Mouse (Mus musculus): ENCODE data around the gene Has3.

Has3 gene

GRCm38 (mm10) chr8:106929155-106929913 lies 59.3 kb downstream of the Has3 start:
- in situ Hi-C loops (cut with MboI, MseI): loop anchor here in 1 of 2 experiments (5.0 kb wide), 1 partner anchor 73 kb away; no protein-coding TSS in a partner anchor

DNA sequence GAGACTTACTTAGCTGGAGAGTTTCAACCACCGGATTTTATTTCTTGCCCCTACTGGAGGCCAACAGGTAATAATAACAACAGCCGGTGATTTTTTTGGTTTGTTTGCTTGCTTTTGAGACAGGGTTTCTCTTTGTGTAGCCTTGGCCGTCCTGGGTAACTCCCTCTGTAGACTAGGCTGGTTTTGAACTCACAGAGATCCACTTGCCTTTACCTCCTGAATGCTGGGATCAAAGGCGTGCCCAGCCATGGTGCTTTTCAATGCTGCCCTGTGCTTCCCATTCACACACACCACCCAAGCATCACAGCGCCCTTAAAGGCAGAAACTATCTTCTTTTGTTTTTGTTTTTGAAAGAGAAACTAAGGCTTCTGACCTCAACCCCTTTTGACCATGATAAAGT lies 59.9 kb downstream of the Has3 start:
- in situ Hi-C loops (cut with MboI, MseI): loop anchor here in 1 of 2 experiments (5.0 kb wide), 1 partner anchor 72 kb away; no protein-coding TSS in a partner anchor

GRCm38 (mm10) chr8:106932376-106933065 lies 62.5 kb downstream of the Has3 start:
- in situ Hi-C loops (cut with MboI, MseI): no loop called here

GRCm38 (mm10) chr8:106933506-106934143 lies 63.6 kb downstream of the Has3 start:
- in situ Hi-C loops (cut with MboI, MseI): no loop called here
